Mouse (Mus musculus) heart, embryonic 11.5 days (tissue): Measurements from ENCODE around the gene Cyp17a1. TPM values are rescaled to one million over a fixed set of nuclear protein-coding genes. Genes with fewer than 3 reads are reported as not detected.
A peak's percentile ranks its signal among the peaks of the same experiment; 100 is the strongest.

Experiments used
- ATAC-seq: fragments of 200-750 bp; cut with Nextera tagmentation; replicated peaks from 2 replicates; pipeline ENCODE4 v1.8.0; 2017; ENCODE audit warnings: moderate library complexity; ENCODE audit not compliant: insufficient number of reproducible peaks, low FRiP score, low TSS enrichment
- H3K27ac ChIP-seq: fragments of 300-500 bp; sonication (generic); 2 replicates; pipeline ENCODE4 v1.5.1; 2014; ENCODE audit warnings: mild to moderate bottlenecking, low read depth, low read length
- H3K27me3 ChIP-seq: fragments of 300-500 bp; sonication (generic); 2 replicates; pipeline ENCODE4 v1.6.1; 2014; ENCODE audit warnings: mild to moderate bottlenecking, low read length, mixed read lengths; ENCODE audit not compliant: control insufficient read depth, insufficient read depth
- H3K36me3 ChIP-seq: fragments of 300-500 bp; sonication (generic); 2 replicates; pipeline ENCODE4 v1.6.1; 2014; ENCODE audit warnings: mild to moderate bottlenecking, low read length, moderate library complexity, mixed read lengths; ENCODE audit not compliant: control insufficient read depth, insufficient read depth
- H3K4me1 ChIP-seq: fragments of 300-500 bp; sonication (generic); 2 replicates; pipeline ENCODE4 v1.6.1; 2014; ENCODE audit warnings: low read length; ENCODE audit not compliant: control insufficient read depth, insufficient read depth
- H3K4me2 ChIP-seq: fragments of 300-500 bp; sonication (generic); 2 replicates; pipeline ENCODE4 v1.6.1; 2014; ENCODE audit warnings: mild to moderate bottlenecking, moderate library complexity
- H3K4me3 ChIP-seq: fragments of 300-500 bp; sonication (generic); 2 replicates; pipeline ENCODE4 v1.5.1; 2014; ENCODE audit warnings: low read depth, low read length
- H3K9ac ChIP-seq: fragments of 300-500 bp; sonication (generic); 2 replicates; pipeline ENCODE4 v1.6.1; 2014; ENCODE audit warnings: mild to moderate bottlenecking, low read depth, low read length, moderate library complexity
- H3K9me3 ChIP-seq: fragments of 300-500 bp; sonication (generic); replicated peaks from 2 replicates; pipeline ENCODE4 v1.6.1; 2016; ENCODE audit warnings: low read length; ENCODE audit not compliant: control insufficient read depth
- WGBS: fragments of 180-500 bp; shearing (Covaris S2); extraction: QIAGEN DNeasy Blood & Tissue Kit; methylation state at CpG from one replicate; pipeline ENCODE4 v1.1.7; 2014; ENCODE audit not compliant: insufficient replicate concordance; 5-methylcytosine and 5-hydroxymethylcytosine counted together
- polyA plus RNA-seq: library from polyadenylated mRNA; unstranded; fragments of >200 nt; fragmentation: Nextera tagmentation; extraction: Ambion mirVana; gene quantifications from 2 replicates; pipeline ENCODE4 v1.2.1, GENCODE M21; 2014

Cyp17a1 gene
- polyA plus RNA-seq, 1 experiment from 2014 or later: 1.1 TPM

DNA sequence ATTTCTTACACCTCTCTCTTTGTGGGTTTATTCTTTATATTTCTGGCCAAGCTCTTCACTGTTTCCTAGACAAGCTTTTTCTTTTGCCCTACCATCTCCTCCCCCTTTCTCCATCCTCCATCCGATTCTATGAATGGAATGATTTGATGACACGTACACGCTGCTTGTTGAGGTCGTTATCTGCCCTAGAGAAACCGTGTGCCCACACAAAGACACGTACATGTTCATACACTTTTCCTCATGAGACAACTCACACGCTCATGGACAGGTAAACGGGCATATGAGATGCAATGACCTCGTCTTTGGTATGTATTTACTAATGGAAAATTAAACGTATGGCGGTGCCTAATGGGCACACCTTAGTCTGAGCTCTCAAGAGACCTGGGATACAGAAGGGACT lies 17.4 kb upstream of the Cyp17a1 start:
- Histone ChIP-seq H3K9ac (peak overlapping the region; percentile 94), H3K27me3 (no peaks in the 10 kb centered on the region), H3K9me3 (no peaks in the 10 kb centered on the region), H3K27ac (peak overlapping the region; percentile 68; the same call in 1 of the 2 replicates), H3K4me1 (0 out of 2 replicates have a peak, but pooled peaks cover 7% of the 10 kb centered on the region), H3K36me3 (0 out of 2 replicates have a peak, but pooled peaks cover 2% of the 10 kb centered on the region), H3K4me2 (peak overlapping the region; percentile 74), H3K4me3 (peak overlapping the region; percentile 78)
- no peak for ATAC-seq
- WGBS: 71% methylated on average over 11 of the region's 11 CpGs

DNA sequence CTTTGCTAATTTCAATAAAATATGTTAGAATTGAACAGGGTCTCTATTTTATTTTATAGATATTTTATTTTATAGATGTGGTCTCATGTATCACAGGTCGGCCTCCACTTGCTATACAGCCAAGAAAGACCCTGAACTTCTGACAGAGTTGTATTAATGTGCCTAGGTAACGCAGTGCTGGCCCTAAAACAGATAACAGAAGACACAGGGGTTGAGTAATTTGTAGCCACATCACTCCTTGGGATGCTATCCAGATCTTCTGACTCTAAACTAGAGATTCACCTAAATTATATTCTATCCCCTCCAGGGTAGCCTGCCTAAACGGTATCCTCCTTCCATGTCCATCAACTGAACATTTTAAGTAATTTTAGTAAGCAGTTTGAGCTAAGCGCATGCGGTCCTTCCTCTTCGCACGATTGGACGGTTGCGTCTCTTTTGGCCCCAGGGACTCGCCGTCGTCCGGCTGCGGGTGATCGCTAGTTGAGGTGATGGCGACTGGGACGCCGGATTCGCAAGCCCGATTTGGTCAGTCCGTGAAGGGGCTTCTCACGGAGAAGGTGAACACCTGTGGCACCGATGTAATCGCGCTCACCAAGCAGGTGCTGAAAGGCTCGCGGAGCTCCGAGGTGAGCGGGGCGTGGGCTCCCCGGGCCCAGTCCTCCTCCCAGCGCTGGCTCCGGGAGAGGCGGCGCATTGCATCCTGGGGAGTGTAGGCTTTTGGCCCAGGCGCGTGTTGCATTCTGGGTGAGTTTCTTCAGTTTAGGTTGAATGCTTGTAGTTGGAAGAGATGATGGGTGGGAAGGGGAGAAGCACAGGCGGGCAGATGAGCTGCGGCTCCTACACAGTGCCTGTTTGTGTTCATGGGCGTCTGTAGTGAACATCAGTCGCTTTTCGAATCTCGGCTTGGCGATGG lies 16.7 kb upstream of the Cyp17a1 start, which contains the start of gene Borcs7:
Gene Borcs7 (plus strand): TSS at position 447 of the 913 bp plus-strand sequence.
- no peaks in the 10 kb centered on the region for H3K36me3 ChIP-seq
- H3K4me1 ChIP-seq: 0 out of 2 replicates have a peak, but pooled peaks cover 7% of the 10 kb centered on the region
- H3K4me2 ChIP-seq: peak within 1 kb of the TSS; percentile 74
- peak within 1 kb of the TSS; percentile 78 for H3K4me3 ChIP-seq
- peak; percentile 85 for ATAC-seq
- H3K9me3 ChIP-seq: no peaks in the 10 kb centered on the region
- peak within 1 kb of the TSS; percentile 68; the same call in 1 of the 2 replicates for H3K27ac ChIP-seq
- H3K27me3 ChIP-seq: no peaks in the 10 kb centered on the region
- H3K9ac ChIP-seq: peak within 1 kb of the TSS; percentile 94
- 3% methylated on average over 44 of the region's 44 CpGs for whole genome bisulfite sequencing

DNA sequence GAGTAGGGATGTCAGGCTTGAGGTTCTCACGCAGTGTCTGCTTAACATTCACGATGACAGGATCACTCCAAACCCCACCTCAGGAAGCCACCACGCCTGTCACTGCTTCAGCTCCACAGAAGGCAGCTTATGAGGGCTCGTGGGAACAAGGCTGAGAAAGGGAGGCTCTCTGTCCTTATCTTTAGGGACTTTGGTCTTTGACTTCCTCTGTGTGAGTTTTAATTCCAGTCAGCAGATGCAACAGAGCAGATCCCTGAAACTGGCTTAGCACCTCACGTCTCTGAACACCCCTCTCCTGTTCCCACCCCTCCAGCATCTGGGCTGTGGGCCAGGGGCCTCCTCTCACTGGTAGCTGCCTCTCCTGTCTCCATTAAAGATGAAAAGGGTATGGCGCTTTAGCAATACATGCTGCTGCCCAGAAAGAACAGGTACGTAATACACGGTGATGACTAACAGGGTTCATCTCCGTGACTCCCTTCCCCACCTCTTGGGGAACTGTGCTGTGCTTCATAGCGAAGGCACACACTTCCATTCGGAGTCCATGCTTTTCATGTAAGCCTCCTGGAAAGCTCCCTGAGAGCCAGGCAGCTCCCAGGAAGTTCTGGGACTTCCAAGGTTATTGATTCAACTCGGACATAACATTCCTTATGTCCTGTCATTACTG lies 6.9 kb upstream of the Cyp17a1 start:
- no peak overlapping the region for H3K9ac ChIP-seq
- peaks cover 14% of the 10 kb centered on the region; the same call in 1 of the 2 replicates for H3K4me1 ChIP-seq
- no peak overlapping the region for H3K4me3 ChIP-seq
- H3K27ac ChIP-seq: no peak overlapping the region
- H3K36me3 ChIP-seq: no peaks in the 10 kb centered on the region
- H3K27me3 ChIP-seq: no peaks in the 10 kb centered on the region
- no peak for ATAC-seq
- WGBS: 48% methylated on average over 12 of the region's 12 CpGs
- no peaks in the 10 kb centered on the region for H3K9me3 ChIP-seq
- no peak overlapping the region for H3K4me2 ChIP-seq

DNA sequence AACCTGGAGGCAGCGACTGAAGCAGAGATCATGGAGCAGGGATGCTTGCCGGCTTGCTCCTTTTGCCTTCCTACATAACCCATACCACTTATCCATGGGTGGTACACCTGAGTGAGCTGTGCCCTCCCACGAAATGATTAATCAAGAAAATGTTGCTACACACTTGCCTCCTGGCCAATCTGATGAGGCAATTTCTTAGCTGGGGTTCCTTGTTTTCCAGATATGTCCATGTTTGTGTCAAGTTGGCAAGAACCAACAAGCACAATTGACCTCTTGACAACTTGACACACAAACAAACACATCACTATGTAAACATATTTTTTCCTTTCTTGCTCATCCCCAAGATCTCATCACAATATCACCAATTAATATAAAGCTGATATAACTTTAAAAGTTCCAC lies 2.7 kb upstream of the Cyp17a1 start:
- no peak overlapping the region for H3K4me3 ChIP-seq

DNA sequence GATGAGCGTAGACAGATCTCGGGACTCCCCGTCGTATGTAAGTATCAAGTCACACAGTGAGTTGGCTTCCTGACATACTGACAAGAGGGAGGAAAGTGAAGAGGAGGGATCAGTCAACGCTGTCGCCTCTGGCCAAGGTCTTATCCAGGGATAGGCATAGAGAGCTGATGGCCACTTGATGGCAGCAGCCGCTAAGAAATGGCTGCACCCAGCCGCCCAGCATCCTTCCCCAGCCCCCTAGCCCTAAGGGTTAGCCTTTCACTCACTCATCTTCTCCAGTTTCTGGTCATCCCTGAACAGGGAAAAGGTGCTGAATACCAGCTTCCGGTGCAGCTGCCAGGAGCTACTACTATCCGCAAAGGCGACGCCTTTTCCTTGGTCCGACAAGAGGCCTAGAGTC lies 2.3 kb downstream of the Cyp17a1 start:
- H3K36me3 ChIP-seq: no peaks in the 10 kb centered on the region
- WGBS: 15% methylated on average over 13 of the region's 13 CpGs
- H3K4me1 ChIP-seq: peaks cover 6% of the 10 kb centered on the region
- ATAC-seq: peak; percentile 61; the same call in 1 of the 2 replicates
- no peak overlapping the region for H3K4me2 ChIP-seq
- H3K4me3 ChIP-seq: no peak overlapping the region
- no peak overlapping the region for H3K9ac ChIP-seq
- peaks cover 12% of the 10 kb centered on the region; the same call in 1 of the 2 replicates for H3K27me3 ChIP-seq
- H3K27ac ChIP-seq: no peak overlapping the region
- no peaks in the 10 kb centered on the region for H3K9me3 ChIP-seq

More for the DNA sequence above, 2.7 kb upstream of the Cyp17a1 start:
- no peak overlapping the region for H3K9ac ChIP-seq
- H3K4me2 ChIP-seq: no peak overlapping the region
- H3K9me3 ChIP-seq: no peaks in the 10 kb centered on the region
- H3K27me3 ChIP-seq: peaks cover 12% of the 10 kb centered on the region; the same call in 1 of the 2 replicates
- H3K4me1 ChIP-seq: peaks cover 14% of the 10 kb centered on the region; the same call in 1 of the 2 replicates
- 75% methylated on average over 3 of the region's 3 CpGs for WGBS
- H3K36me3 ChIP-seq: no peaks in the 10 kb centered on the region
- ATAC-seq: no peak
- no peak overlapping the region for H3K27ac ChIP-seq

DNA sequence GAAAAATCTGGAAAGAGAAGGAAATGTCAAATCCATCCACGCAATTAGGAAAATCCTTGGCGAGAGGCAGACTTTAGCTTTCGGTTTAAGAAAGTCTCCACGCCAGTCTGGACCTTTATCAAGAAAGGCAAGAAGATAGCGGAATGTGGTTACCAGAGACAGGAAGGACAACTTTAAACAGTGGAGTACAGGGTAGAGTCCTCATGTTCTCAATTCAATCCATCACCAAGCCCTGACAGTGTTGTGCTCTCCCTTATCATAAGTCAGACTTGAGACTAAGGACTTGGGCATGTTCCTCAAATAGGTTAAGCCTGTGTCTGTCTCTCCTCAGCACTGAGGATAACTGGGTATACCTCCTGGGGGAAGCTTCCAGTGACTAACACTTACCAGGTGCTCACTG lies 3.2 kb downstream of the Cyp17a1 start:
- WGBS: 31% methylated on average over 5 of the region's 5 CpGs
- H3K4me1 ChIP-seq: peaks cover 8% of the 10 kb centered on the region
- ATAC-seq: no peak
- no peak overlapping the region for H3K4me3 ChIP-seq
- peak overlapping the region; percentile 19 for H3K4me2 ChIP-seq
- H3K9me3 ChIP-seq: no peaks in the 10 kb centered on the region
- no peak overlapping the region for H3K27ac ChIP-seq
- no peaks in the 10 kb centered on the region for H3K36me3 ChIP-seq
- H3K27me3 ChIP-seq: peaks cover 12% of the 10 kb centered on the region; the same call in 1 of the 2 replicates
- no peak overlapping the region for H3K9ac ChIP-seq

DNA sequence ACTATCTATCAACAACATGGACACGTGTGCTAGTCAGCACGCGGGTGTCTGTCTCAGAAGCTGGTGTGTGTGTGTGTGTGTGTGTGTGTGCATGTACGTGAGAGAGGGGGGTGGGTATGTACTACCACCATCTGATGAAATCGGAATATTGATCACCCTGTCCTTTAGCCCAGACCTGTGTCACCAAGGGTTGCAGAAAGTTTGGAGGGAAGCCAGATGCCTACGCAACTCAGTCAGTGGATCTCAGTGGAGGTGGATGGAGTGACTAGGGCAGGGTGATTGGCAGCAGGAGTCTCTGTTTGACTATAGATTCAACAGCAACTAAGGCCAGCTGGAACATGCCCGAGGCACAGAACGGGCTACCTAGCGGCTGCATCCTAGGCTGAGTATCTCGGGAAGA lies 4.7 kb downstream of the Cyp17a1 start:
- Histone ChIP-seq H3K27me3 (peaks cover 12% of the 10 kb centered on the region; the same call in 1 of the 2 replicates), H3K9ac (no peak overlapping the region), H3K4me2 (no peak overlapping the region), H3K4me1 (peaks cover 8% of the 10 kb centered on the region), H3K27ac (no peak overlapping the region), H3K36me3 (no peaks in the 10 kb centered on the region), H3K4me3 (no peak overlapping the region), H3K9me3 (no peaks in the 10 kb centered on the region)
- WGBS: 83% methylated on average over 10 of the region's 10 CpGs
- ATAC-seq: no peak

DNA sequence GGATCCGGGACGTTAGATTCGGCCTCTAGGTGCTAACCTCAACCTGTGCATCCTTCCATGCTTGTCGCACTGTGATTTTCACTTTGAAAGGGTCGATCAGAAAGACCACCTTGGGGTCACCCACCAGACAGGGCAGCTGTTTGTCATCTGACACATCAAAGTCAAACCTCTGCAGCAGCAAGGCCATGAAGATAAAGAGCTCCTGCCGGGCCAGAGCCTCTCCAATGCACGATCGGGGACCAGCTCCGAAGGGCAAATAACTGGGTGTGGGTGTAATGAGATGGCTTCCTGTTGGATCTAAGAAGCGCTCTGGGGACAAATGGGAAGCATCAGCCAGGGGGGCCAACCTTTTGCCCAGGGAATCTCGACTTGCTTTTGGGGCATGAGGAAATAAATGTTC lies 5.7 kb downstream of the Cyp17a1 start:
- Histone ChIP-seq H3K4me1 (peaks cover 10% of the 10 kb centered on the region), H3K9me3 (no peaks in the 10 kb centered on the region), H3K27me3 (peaks cover 9% of the 10 kb centered on the region; the same call in 1 of the 2 replicates), H3K36me3 (no peaks in the 10 kb centered on the region), H3K4me3 (no peak overlapping the region), H3K27ac (no peak overlapping the region), H3K9ac (no peak overlapping the region), H3K4me2 (no peak overlapping the region)
- ATAC-seq: no peak
- WGBS: 45% methylated on average over 11 of the region's 11 CpGs
